Mouse (Mus musculus) telencephalon, adult 2 months (tissue): ENCODE data around the gene Vps36.

Source experiments
- DNase-seq: peaks from one replicate; pipeline ENCODE4 v3.0.0-alpha.2; 2011; ENCODE audit warnings: low read depth, low spot score

Gene Vps36

GRCm38 (mm10) chr8:22209012-22209411 lies 16.4 kb downstream of the Vps36 start:
- DNase-seq = no peak

- DNase-seq = no peak
Observed at GRCm38 (mm10) chr8:22214826-22215225, 22.2 kb downstream of the Vps36 start.

- no peak for DNase-seq
Observed at GRCm38 (mm10) chr8:22226361-22226760, 33.8 kb downstream of the Vps36 start.

GRCm38 (mm10) chr8:22227061-22227877 lies 34.7 kb downstream of the Vps36 start, which contains the start of gene Thsd1:
Gene Thsd1 (plus strand): TSS chr8:22227313.
- DNase-seq = no peak

- DNase-seq = no peak
Observed at GRCm38 (mm10) chr8:22228621-22229020, 36.0 kb downstream of the Vps36 start.

- no peak for DNase-seq
Observed at GRCm38 (mm10) chr8:22242986-22243385, 50.4 kb downstream of the Vps36 start.

GRCm38 (mm10) chr8:22245663-22246062 lies 53.1 kb downstream of the Vps36 start:
- no peak for DNase-seq

GRCm38 (mm10) chr8:22247956-22248355 lies 55.3 kb downstream of the Vps36 start:
- DNase-seq = peak; percentile 40

- DNase-seq = no peak
Observed at GRCm38 (mm10) chr8:22249080-22249479, 56.5 kb downstream of the Vps36 start.

- no peak for DNase-seq
Observed at GRCm38 (mm10) chr8:22258946-22259450, 66.4 kb downstream of the Vps36 start.

- DNase-seq = no peak
Observed at GRCm38 (mm10) chr8:22259531-22259930, 66.9 kb downstream of the Vps36 start.

GRCm38 (mm10) chr8:22260091-22260722 lies 67.6 kb downstream of the Vps36 start:
- DNase-seq = no peak

GRCm38 (mm10) chr8:22262267-22262666 lies 69.7 kb downstream of the Vps36 start:
- no peak for DNase-seq

GRCm38 (mm10) chr8:22264292-22264691 lies 71.7 kb downstream of the Vps36 start:
- no peak for DNase-seq

- no peak for DNase-seq
Observed at GRCm38 (mm10) chr8:22264787-22265186, 72.2 kb downstream of the Vps36 start.

GRCm38 (mm10) chr8:22265194-22265593 lies 72.6 kb downstream of the Vps36 start:
- no peak for DNase-seq

- no peak for DNase-seq
Observed at GRCm38 (mm10) chr8:22266809-22267208, 74.2 kb downstream of the Vps36 start.
